Mouse (Mus musculus) kidney, adult 9 months (tissue): ENCODE data around the gene Gucy2g.
"Not testable (repeated sequence)": the region's sequence is repeated elsewhere in the genome, so short reads cannot be mapped to it uniquely, and the experiment has no call there.

Experiments used
- DNase-seq: peaks from one replicate; pipeline ENCODE4 v3.0.0; 2022

Gucy2g gene

GRCm38 (mm10) chr19:55198303-55198702, 42.7 kb downstream of the Gucy2g start:
- peak; percentile 76 for DNase-seq

- no peak for DNase-seq
Measured at GRCm38 (mm10) chr19:55195574-55195973, 45.5 kb downstream of the Gucy2g start.

GRCm38 (mm10) chr19:55194520-55195170, 46.4 kb downstream of the Gucy2g start:
- DNase-seq: no peak

- no peak for DNase-seq
Measured at GRCm38 (mm10) chr19:55193717-55194394, 47.2 kb downstream of the Gucy2g start.

GRCm38 (mm10) chr19:55192254-55192945, 48.6 kb downstream of the Gucy2g start:
- peak; percentile 20 for DNase-seq

GRCm38 (mm10) chr19:55191596-55191995, 49.4 kb downstream of the Gucy2g start:
- DNase-seq: no peak

GRCm38 (mm10) chr19:55190065-55190464, 51.0 kb downstream of the Gucy2g start:
- peak; percentile 64 for DNase-seq

GRCm38 (mm10) chr19:55185651-55186050, 55.4 kb downstream of the Gucy2g start:
- no peak for DNase-seq

- DNase-seq: no peak
Measured at GRCm38 (mm10) chr19:55185074-55185473, 56.0 kb downstream of the Gucy2g start.

GRCm38 (mm10) chr19:55184442-55184841, 56.6 kb downstream of the Gucy2g start:
- no peak for DNase-seq

GRCm38 (mm10) chr19:55180433-55180832, 60.6 kb downstream of the Gucy2g start, which contains the start of gene Tectb:
Gene Tectb (plus strand): TSS chr19:55180733.
- DNase-seq: no peak

- no peak for DNase-seq
Measured at GRCm38 (mm10) chr19:55177143-55177542, 63.9 kb downstream of the Gucy2g start.

GRCm38 (mm10) chr19:55171585-55171984, 69.5 kb downstream of the Gucy2g start:
- DNase-seq: no peak

- DNase-seq: peak; percentile 69
Measured at GRCm38 (mm10) chr19:55170399-55170798, 70.6 kb downstream of the Gucy2g start.

GRCm38 (mm10) chr19:55169236-55169729, 71.8 kb downstream of the Gucy2g start:
- DNase-seq: not testable (repeated sequence)

- DNase-seq: no peak
Measured at GRCm38 (mm10) chr19:55168360-55168759, 72.7 kb downstream of the Gucy2g start.

GRCm38 (mm10) chr19:55167741-55168140, 73.3 kb downstream of the Gucy2g start:
- no peak for DNase-seq

- peak; percentile 47 for DNase-seq
Measured at GRCm38 (mm10) chr19:55166741-55167140, 74.3 kb downstream of the Gucy2g start.

GRCm38 (mm10) chr19:55165954-55166353, 75.1 kb downstream of the Gucy2g start:
- DNase-seq: no peak

- no peak for DNase-seq
Measured at GRCm38 (mm10) chr19:55165183-55165865, 75.7 kb downstream of the Gucy2g start.

GRCm38 (mm10) chr19:55164162-55164561, 76.9 kb downstream of the Gucy2g start:
- no peak for DNase-seq

GRCm38 (mm10) chr19:55162271-55162670, 78.8 kb downstream of the Gucy2g start:
- no peak for DNase-seq

- no peak for DNase-seq
Measured at GRCm38 (mm10) chr19:55159826-55160225, 81.2 kb downstream of the Gucy2g start.
